Mouse (Mus musculus) intestine, embryonic 14.5 days (tissue): Measurements from ENCODE around the gene Grk6. TPM values are rescaled to one million over a fixed set of nuclear protein-coding genes. Genes with fewer than 3 reads are reported as not detected.
A peak's percentile ranks its signal among the peaks of the same experiment; 100 is the strongest.

Source experiments
- ATAC-seq: fragments of 200-750 bp; cut with Nextera tagmentation; replicated peaks from 2 replicates; pipeline ENCODE4 v1.8.0; 2017; ENCODE audit warnings: low read depth, moderate number of reproducible peaks, moderate TSS enrichment, moderate library complexity; ENCODE audit not compliant: low FRiP score, low TSS enrichment
- DNase-seq: peaks from one replicate; pipeline ENCODE4 v3.0.0-alpha.2; 2018; ENCODE audit warnings: low spot score
- H3K27ac ChIP-seq: fragments of 300-500 bp; sonication (generic); 2 replicates; pipeline ENCODE4 v1.5.1; 2014; ENCODE audit warnings: low read depth, mild to moderate bottlenecking, control low read depth
- H3K27me3 ChIP-seq: fragments of 300-500 bp; sonication (generic); replicated peaks from 2 replicates; pipeline ENCODE4 v1.6.1; 2014; ENCODE audit warnings: low read length, control low read depth; ENCODE audit not compliant: control insufficient read depth, insufficient read depth
- H3K36me3 ChIP-seq: fragments of 300-500 bp; sonication (generic); 2 replicates; pipeline ENCODE4 v1.6.1; 2014; ENCODE audit warnings: low read length, control low read depth; ENCODE audit not compliant: control insufficient read depth, insufficient read depth
- H3K4me1 ChIP-seq: fragments of 300-500 bp; sonication (generic); replicated peaks from 2 replicates; pipeline ENCODE4 v1.6.1; 2014; ENCODE audit warnings: low read length, control low read depth, mixed read lengths; ENCODE audit not compliant: control insufficient read depth, insufficient read depth
- H3K4me2 ChIP-seq: fragments of 300-500 bp; sonication (generic); 2 replicates; pipeline ENCODE4 v1.6.1; 2014; ENCODE audit warnings: low read length
- H3K4me3 ChIP-seq: fragments of 300-500 bp; sonication (generic); 2 replicates; pipeline ENCODE4 v1.5.1; 2014; ENCODE audit warnings: low read depth, low read length, control low read depth, mixed read lengths
- H3K9ac ChIP-seq: fragments of 300-500 bp; sonication (generic); 2 replicates; pipeline ENCODE4 v1.6.1; 2014; ENCODE audit warnings: mild to moderate bottlenecking, low read length
- H3K9me3 ChIP-seq: fragments of 300-500 bp; sonication (generic); 2 replicates; pipeline ENCODE4 v1.6.1; 2016; ENCODE audit warnings: low read length, control low read depth; ENCODE audit not compliant: control insufficient read depth
- WGBS: fragments of 180-500 bp; shearing (Covaris S2); extraction: QIAGEN DNeasy Blood & Tissue Kit; methylation state at CpG from one replicate; pipeline ENCODE4 v1.1.7; 2014; 5-methylcytosine and 5-hydroxymethylcytosine counted together
- polyA plus RNA-seq: library from polyadenylated mRNA; unstranded; fragments of >200 nt; fragmentation: Nextera tagmentation; extraction: Ambion mirVana; gene quantifications from 2 replicates; pipeline ENCODE4 v1.2.1, GENCODE M21; 2014

Grk6 gene
- polyA plus RNA-seq, 1 experiment from 2014 or later = 55.1 TPM

DNA sequence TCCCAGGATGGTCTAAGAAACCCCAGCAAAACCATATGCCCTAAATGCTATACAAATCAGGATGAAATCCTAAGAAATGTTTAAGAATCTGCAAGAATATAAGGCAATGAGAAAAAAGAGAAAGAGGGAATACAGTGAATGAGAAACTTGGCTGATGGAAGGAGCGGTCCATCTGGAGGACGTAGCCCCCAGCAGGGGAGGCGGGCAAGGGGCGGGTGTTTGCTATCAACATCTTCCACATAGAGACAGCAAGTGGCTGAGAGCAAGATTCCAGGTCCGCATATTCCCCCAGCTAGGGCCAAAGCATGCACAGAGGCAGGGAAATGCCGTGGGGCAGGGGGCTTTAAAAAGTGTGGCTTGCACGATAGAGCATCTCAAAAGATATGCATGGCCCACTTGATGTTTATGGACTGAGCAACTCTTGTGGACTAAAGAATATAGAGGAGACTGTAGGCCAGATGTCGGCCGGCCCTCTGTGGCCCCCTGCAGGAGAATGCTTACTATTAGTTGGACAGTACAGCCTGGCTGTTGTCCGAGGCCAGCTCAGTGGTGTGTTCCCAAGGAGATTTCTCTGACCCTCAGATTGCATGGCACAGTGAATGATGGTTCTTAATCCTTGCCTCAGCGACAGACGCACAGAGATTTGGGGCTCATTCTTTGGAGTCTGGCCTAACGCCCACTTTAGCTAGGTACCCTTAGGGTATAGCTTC is 24.1 kb downstream of the Grk6 start:
- Histone ChIP-seq H3K4me3 (no peak overlapping the region), H3K4me2 (no peak overlapping the region), H3K9ac (no peak overlapping the region), H3K27me3 (no peaks in the 10 kb centered on the region), H3K9me3 (no peaks in the 10 kb centered on the region), H3K4me1 (peaks cover 13% of the 10 kb centered on the region; the same call in 1 of the 2 replicates), H3K36me3 (0 out of 2 replicates have a peak, but pooled peaks cover 4% of the 10 kb centered on the region), H3K27ac (no peak overlapping the region)
- DNase-seq (peak; percentile 70), ATAC-seq (no peak)
- WGBS = 52% methylated on average over 13 of the region's 13 CpGs

DNA sequence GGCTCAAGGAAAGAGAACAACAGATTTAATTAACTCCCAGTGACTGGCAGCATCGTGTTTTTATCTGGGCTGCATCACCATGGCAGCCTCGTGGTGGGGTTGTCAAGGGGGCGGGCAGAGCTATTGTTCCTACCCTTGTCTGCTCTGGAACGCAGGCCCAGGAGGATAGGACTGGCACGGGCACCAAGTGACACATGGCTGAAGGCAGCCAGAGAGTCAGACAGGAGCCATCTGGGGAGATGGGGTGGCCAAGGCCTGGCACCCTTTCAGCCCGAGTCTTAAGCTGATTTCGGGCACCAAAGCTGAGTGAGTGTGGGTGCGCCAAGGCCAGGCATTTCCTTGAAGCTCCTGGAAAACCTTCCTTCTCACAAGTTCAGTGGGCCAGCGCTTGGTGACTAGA is 25.5 kb downstream of the Grk6 start:
- Histone ChIP-seq H3K27me3 (no peaks in the 10 kb centered on the region), H3K36me3 (peaks cover 12% of the 10 kb centered on the region), H3K9ac (no peak overlapping the region), H3K4me2 (no peak overlapping the region), H3K27ac (no peak overlapping the region), H3K9me3 (no peaks in the 10 kb centered on the region), H3K4me1 (peaks cover 7% of the 10 kb centered on the region; the same call in 1 of the 2 replicates), H3K4me3 (no peak overlapping the region)
- ATAC-seq = no peak
- WGBS = 74% methylated on average over 9 of the region's 9 CpGs
- no peak for DNase-seq

DNA sequence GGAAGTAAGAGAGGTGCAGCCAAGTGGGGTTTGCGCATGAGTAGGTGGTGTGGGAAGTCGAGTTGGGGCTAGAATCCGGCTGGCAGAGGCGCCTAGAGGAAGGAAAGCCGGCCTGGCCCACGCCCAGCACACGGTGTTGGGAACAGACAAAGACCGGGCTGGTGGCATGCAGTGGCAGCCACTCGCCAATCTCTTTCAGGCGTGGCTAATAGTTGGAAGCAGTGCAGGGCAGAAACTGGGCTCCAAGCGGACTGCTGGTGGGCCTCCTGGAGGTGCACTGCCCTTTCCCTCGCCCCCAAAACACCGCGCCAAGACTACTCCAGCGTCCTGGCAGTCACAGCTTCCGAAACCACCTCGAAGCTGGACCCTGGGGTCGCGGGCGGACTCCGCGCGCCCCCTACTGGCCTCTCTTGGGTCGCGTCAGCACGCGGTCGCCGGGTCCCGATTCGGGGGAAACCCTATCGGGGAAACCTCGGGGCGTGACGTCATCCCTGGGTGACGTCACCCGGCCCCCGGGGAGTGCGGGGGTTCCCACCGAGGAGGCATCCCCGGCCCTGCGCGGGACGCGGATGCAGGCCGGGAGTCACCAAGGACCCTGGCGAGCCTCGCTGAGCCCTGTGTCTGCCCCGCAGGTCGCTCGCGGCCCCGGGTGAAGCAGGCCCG is 26.4 kb downstream of the Grk6 start:
- Histone ChIP-seq H3K36me3 (peaks cover 21% of the 10 kb centered on the region), H3K27me3 (no peaks in the 10 kb centered on the region), H3K27ac (peak overlapping the region; percentile 60), H3K4me3 (peak overlapping the region; percentile 54), H3K9ac (peak overlapping the region; percentile 56), H3K4me2 (peak overlapping the region; percentile 100), H3K4me1 (peaks cover 7% of the 10 kb centered on the region; the same call in 1 of the 2 replicates), H3K9me3 (no peaks in the 10 kb centered on the region)
- DNase-seq = peak; percentile 98
- peak; percentile 66 for ATAC-seq
- 2% methylated on average over 44 of the region's 54 CpGs for WGBS

DNA sequence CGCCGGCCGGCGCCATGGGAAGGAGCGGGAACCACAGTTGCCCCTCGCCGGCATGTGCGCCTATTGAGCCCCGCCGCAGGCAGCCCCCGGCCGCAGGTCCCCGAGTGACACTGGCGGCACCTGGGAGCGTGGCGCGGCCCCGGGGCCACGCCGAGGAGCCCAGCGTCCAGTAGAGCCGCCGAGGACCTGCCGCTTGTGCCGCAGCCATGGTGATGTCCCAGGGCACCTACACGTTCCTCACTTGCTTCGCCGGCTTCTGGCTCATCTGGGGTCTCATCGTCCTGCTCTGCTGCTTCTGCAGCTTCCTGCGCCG is 26.9 kb downstream of the Grk6 start:
- peak; percentile 85 for DNase-seq
- Histone ChIP-seq H3K36me3 (peaks cover 26% of the 10 kb centered on the region), H3K27ac (peak overlapping the region; percentile 60), H3K4me3 (peak overlapping the region; percentile 54), H3K4me1 (peaks cover 7% of the 10 kb centered on the region; the same call in 1 of the 2 replicates), H3K27me3 (no peaks in the 10 kb centered on the region), H3K4me2 (peak overlapping the region; percentile 100), H3K9ac (peak overlapping the region; percentile 56), H3K9me3 (no peaks in the 10 kb centered on the region)
- under 1% methylated on average over 31 of the region's 31 CpGs for WGBS
- ATAC-seq = peak; percentile 29

DNA sequence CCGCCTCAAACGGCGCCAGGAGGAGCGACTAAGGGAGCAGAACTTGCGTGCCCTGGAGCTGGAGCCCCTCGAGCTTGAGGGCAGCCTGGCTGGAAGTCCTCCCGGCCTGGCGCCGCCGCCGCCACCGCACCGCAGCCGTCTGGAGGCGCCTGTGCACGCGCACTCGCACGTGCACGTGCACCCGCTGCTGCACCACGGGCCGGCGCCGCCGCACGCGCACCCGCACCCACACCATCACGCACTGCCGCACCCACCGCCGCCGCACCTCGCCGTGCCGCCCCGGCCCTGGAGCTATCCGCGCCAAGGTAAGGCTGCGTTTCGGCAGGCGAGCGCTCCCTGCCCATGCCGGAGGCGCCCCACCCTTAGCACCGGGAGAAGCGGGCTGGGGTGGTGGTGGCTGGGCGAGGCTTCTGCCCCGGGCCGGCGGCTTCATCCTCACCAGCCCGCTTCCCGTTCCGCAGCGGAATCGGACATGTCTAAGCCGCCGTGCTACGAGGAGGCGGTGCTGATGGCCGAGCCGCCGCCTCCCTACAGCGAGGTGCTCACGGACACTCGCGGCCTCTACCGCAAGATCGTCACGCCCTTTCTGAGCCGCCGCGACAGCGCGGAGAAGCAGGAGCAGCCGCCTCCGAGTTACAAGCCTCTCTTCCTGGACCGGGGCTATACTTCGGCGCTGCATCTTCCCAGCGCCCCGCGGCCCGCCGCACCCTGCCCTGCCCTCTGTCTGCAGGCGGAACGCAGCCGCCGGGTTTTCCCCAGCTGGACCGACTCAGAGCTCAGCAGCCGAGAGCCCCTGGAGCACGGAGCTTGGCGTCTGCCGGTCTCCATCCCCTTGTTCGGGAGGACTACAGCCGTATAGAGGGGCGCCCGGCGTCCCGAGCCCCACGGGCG is 27.5 kb downstream of the Grk6 start:
- under 1% methylated on average over 97 of the region's 103 CpGs for WGBS
- H3K9ac ChIP-seq = peak overlapping the region; percentile 56
- peak overlapping the region; percentile 60 for H3K27ac ChIP-seq
- H3K4me3 ChIP-seq = peak overlapping the region; percentile 54
- H3K36me3 ChIP-seq = peaks cover 32% of the 10 kb centered on the region
- ATAC-seq (peak; percentile 54), DNase-seq (peak; percentile 84)
- peak overlapping the region; percentile 100 for H3K4me2 ChIP-seq
- H3K27me3 ChIP-seq = no peaks in the 10 kb centered on the region
- no peaks in the 10 kb centered on the region for H3K9me3 ChIP-seq
- H3K4me1 ChIP-seq = peaks cover 7% of the 10 kb centered on the region; the same call in 1 of the 2 replicates

DNA sequence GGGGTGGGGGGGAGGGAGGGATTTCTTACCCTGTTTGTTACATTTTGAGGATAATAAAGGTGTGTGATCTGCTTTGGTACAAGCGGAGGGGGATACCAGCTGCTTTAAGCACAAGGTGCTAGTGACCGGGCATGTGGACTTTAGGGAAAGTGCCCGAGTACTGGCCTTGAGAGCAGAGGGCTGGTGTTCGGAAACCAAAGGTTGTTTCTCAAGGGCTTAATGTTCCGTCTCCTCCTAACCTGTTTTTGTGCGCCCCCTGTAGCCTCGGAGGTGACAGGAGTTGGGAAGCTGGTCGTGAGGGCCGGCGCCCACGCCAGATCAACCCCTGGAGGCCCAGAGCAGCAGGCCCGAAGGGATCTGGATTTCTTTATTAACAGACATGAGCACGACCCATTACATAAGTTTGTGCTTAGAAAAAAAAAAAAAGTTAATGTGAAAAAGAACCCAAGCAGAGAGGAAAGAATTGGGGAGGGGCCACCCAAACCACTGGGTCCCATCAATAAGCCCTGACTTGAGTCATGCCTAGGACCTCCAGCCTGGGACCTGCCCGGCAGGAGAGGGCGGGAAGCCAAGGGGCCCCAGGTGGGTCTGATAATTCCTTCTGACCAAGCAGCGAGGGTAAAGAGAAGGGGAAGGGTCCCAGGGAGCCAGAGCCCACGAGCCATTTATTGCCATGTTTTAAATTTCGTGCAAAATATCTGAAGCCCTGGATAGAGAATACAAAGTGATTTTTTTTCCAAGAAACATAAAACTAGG is 28.4 kb downstream of the Grk6 start:
- Histone ChIP-seq H3K9me3 (no peaks in the 10 kb centered on the region), H3K9ac (peak overlapping the region; percentile 56), H3K4me3 (peak overlapping the region; percentile 54), H3K36me3 (peaks cover 38% of the 10 kb centered on the region), H3K4me1 (peaks cover 7% of the 10 kb centered on the region; the same call in 1 of the 2 replicates), H3K4me2 (peak overlapping the region; percentile 100), H3K27ac (peak overlapping the region; percentile 60), H3K27me3 (no peaks in the 10 kb centered on the region)
- ATAC-seq = no peak
- no peak for DNase-seq
- WGBS = 28% methylated on average over 18 of the region's 18 CpGs

DNA sequence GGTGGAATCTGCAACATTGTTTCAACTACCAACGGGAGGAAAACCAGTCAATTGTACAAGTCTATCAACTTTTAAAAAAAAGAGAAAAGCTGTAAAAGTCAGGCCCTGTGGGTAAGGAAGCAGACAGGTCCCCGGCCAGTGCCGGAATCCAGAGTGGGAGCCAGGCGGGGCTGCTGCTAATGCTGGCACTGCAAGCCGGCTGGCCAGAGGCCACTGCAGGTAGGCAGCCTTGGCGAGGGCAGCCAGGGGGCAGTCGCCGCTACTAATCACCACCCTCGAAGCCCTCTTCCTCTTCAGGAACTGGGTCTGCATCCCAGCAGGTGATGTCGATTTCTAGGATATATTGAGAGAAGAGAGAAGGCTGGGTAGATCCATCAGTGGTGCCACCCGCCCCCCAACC is 29.1 kb downstream of the Grk6 start:
- Histone ChIP-seq H3K27ac (no peak overlapping the region), H3K27me3 (no peaks in the 10 kb centered on the region), H3K4me2 (no peak overlapping the region), H3K9me3 (no peaks in the 10 kb centered on the region), H3K4me1 (peaks cover 7% of the 10 kb centered on the region; the same call in 1 of the 2 replicates), H3K36me3 (peaks cover 38% of the 10 kb centered on the region), H3K9ac (no peak overlapping the region), H3K4me3 (no peak overlapping the region)
- WGBS = 70% methylated on average over 11 of the region's 11 CpGs
- ATAC-seq (no peak), DNase-seq (no peak)

DNA sequence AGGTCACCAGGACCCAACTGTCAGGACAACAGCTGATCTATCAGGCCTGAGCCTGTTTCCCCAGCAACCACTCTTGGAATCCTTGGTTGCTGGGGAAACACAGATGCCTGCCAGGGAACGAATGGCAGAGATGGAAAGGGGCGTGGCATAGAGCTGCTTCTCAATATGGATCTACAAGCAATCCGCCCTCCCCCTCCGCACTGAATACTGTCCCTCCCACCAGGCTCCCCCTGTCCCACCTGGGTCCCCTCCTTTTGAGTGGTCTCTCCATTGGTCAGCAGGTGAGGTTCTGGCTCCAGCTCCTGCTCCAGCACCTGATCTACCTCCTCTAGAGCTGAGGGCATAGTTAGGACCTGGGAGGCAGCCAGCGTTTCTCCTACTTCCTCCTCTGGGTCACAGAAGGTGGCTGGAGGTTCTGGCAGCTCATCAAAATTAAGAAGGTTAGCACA is 29.8 kb downstream of the Grk6 start:
- no peak overlapping the region for H3K4me3 ChIP-seq
- no peak overlapping the region for H3K27ac ChIP-seq
- H3K36me3 ChIP-seq = peaks cover 44% of the 10 kb centered on the region
- peaks cover 7% of the 10 kb centered on the region; the same call in 1 of the 2 replicates for H3K4me1 ChIP-seq
- WGBS = 58% methylated on average over 5 of the region's 5 CpGs
- H3K9ac ChIP-seq = no peak overlapping the region
- DNase-seq = peak; percentile 55
- ATAC-seq = no peak
- no peak overlapping the region for H3K4me2 ChIP-seq
- H3K27me3 ChIP-seq = no peaks in the 10 kb centered on the region
- H3K9me3 ChIP-seq = no peaks in the 10 kb centered on the region
